Mouse (Mus musculus) hindbrain, embryonic 13.5 days (tissue): ENCODE data around the gene Rtn2. TPM values are rescaled to one million over a fixed set of nuclear protein-coding genes. Genes with fewer than 3 reads are reported as not detected.

ENCODE experiments used
- ATAC-seq: fragments of 200-750 bp; cut with Nextera tagmentation; 2 replicates; pipeline ENCODE4 v1.8.0; 2017; ENCODE audit warnings: moderate TSS enrichment; ENCODE audit not compliant: low FRiP score
- H3K27ac ChIP-seq: fragments of 300-500 bp; sonication (generic); 2 replicates; pipeline ENCODE4 v1.5.1; 2015; ENCODE audit warnings: inconsistent platforms, mild to moderate bottlenecking, moderate library complexity
- H3K27me3 ChIP-seq: fragments of 300-500 bp; sonication (generic); 2 replicates; pipeline ENCODE4 v1.6.1; 2015; ENCODE audit warnings: mild to moderate bottlenecking, inconsistent platforms
- H3K36me3 ChIP-seq: fragments of 300-500 bp; sonication (generic); 2 replicates; pipeline ENCODE4 v1.6.1; 2015; ENCODE audit warnings: mild to moderate bottlenecking, inconsistent platforms
- H3K4me1 ChIP-seq: fragments of 300-500 bp; sonication (generic); replicated peaks from 2 replicates; pipeline ENCODE4 v1.6.1; 2015; ENCODE audit warnings: inconsistent platforms
- H3K4me2 ChIP-seq: fragments of 300-500 bp; sonication (generic); 2 replicates; pipeline ENCODE4 v1.6.1; 2015; ENCODE audit warnings: inconsistent platforms, mild to moderate bottlenecking, moderate library complexity
- H3K4me3 ChIP-seq: fragments of 300-500 bp; sonication (generic); 2 replicates; pipeline ENCODE4 v1.5.1; 2015; ENCODE audit warnings: mild to moderate bottlenecking, inconsistent platforms
- H3K9ac ChIP-seq: fragments of 300-500 bp; sonication (generic); 2 replicates; pipeline ENCODE4 v1.6.1; 2015; ENCODE audit warnings: mild to moderate bottlenecking, inconsistent platforms
- H3K9me3 ChIP-seq: fragments of 300-500 bp; sonication (generic); 2 replicates; pipeline ENCODE4 v1.6.1; 2016; ENCODE audit warnings: inconsistent platforms
- WGBS: fragments of 180-500 bp; shearing (Covaris S2); methylation state at CpG from one replicate; pipeline ENCODE4 v1.1.7; 2015; 5-methylcytosine and 5-hydroxymethylcytosine counted together
- polyA plus RNA-seq: library from polyadenylated mRNA; unstranded; fragments of >200 nt; fragmentation: Nextera tagmentation; extraction: Ambion mirVana; gene quantifications from 2 replicates; pipeline ENCODE4 v1.2.1, GENCODE M21; 2015

Gene Rtn2
- 101 and 104 TPM in 2 replicates for polyA plus RNA-seq

- Histone ChIP-seq H3K27me3 (peaks cover 42% of the 10 kb centered on the region), H3K9me3 (no peaks in the 10 kb centered on the region), H3K36me3 (peaks cover 14% of the 10 kb centered on the region), H3K27ac (peak within 1 kb of the TSS; percentile 96), H3K4me2 (peak within 1 kb of the TSS; percentile 77), H3K4me1 (peaks cover 32% of the 10 kb centered on the region), H3K9ac (peak within 1 kb of the TSS; percentile 99), H3K4me3 (peak within 1 kb of the TSS; percentile 87)
- ATAC-seq = peak; percentile 86
- under 1% methylated on average over 37 of the region's 37 CpGs for WGBS
These were observed at the start of gene Rtn2 for GRCm38 (mm10) chr7:19282385-19282784. Gene Rtn2, plus strand, starts transcription at chr7:19282624.

DNA sequence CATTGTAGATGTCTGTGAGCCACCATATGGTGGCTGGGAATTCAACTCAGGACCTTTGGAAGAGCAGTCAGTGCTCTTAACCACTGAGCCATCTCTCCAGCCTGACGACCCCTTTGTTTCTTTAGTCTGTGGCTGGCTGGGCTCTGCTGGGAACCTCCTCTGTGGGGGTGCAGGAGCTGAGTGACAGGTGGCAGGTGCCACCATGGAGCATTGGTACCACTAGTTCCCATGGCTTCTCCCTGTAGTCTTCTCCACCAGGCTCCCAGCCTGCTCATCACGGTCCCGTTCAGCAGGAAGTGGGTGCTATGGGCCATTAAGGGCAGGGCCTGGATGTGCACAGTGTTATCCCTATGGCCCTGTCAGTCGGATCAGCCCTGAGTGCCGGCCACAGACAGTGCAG, 47.8 kb upstream of the Rtn2 start:
- H3K9me3 ChIP-seq = no peaks in the 10 kb centered on the region
- 81% methylated on average over 5 of the region's 5 CpGs for WGBS

DNA sequence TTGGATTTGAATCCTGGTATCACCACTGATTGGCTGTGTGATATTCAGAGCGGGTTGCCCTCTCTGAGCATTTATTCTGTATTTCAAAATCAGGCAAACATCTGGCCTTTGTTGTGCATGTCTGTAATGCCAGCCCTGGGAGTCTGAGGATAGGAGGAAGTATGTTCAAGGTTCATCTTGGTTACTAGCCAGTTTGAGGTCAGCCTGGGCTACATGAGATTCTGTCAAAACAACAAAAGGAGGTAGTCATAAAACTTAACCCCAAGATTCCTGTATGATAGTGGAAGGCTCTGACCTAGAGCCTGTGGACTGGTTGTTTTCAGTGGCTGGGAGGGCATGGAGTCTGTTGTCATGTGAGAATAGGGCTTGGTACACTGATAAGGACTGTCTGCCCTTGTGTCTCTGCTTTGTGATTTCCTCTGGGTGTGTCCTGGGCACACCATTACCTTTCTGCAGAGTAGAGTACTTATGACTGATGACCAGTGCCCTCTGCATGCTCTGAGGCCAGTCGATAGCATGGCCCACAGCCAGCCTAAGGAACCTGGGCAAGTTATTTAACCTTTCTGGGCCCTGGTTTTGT, 47.2 kb upstream of the Rtn2 start:
- ATAC-seq = no peak
- peaks cover 14% of the 10 kb centered on the region for H3K36me3 ChIP-seq
- H3K27me3 ChIP-seq = no peaks in the 10 kb centered on the region
- H3K9me3 ChIP-seq = no peaks in the 10 kb centered on the region
- H3K4me2 ChIP-seq = no peak overlapping the region
- 0 out of 2 replicates have a peak overlapping the region, but pooled peaks have one; percentile 24 for H3K9ac ChIP-seq
- no peak overlapping the region for H3K4me3 ChIP-seq
- peaks cover 23% of the 10 kb centered on the region for H3K4me1 ChIP-seq
- 87% methylated on average over 2 of the region's 2 CpGs for WGBS
- no peak overlapping the region; the same call in 1 of the 2 replicates for H3K27ac ChIP-seq

More for the DNA sequence above, 47.8 kb upstream of the Rtn2 start:
- H3K4me1 ChIP-seq = peaks cover 25% of the 10 kb centered on the region
- H3K4me3 ChIP-seq = no peak overlapping the region
- H3K27ac ChIP-seq = no peak overlapping the region
- H3K9ac ChIP-seq = no peak overlapping the region
- no peak for ATAC-seq
- no peak overlapping the region for H3K4me2 ChIP-seq
- H3K27me3 ChIP-seq = no peaks in the 10 kb centered on the region
- peaks cover 14% of the 10 kb centered on the region for H3K36me3 ChIP-seq

- ATAC-seq = no peak
- Histone ChIP-seq H3K4me1 (peaks cover 18% of the 10 kb centered on the region), H3K4me2 (no peak overlapping the region), H3K27me3 (no peaks in the 10 kb centered on the region), H3K4me3 (no peak overlapping the region), H3K9me3 (no peaks in the 10 kb centered on the region), H3K36me3 (peaks cover 9% of the 10 kb centered on the region), H3K27ac (no peak overlapping the region; the same call in 1 of the 2 replicates), H3K9ac (peak overlapping the region; percentile 43; the same call in 1 of the 2 replicates)
- 81% methylated on average over 2 of the region's 2 CpGs for WGBS
These were observed 46.0 kb upstream of the Rtn2 start for GRCm38 (mm10) chr7:19236411-19236810.

DNA sequence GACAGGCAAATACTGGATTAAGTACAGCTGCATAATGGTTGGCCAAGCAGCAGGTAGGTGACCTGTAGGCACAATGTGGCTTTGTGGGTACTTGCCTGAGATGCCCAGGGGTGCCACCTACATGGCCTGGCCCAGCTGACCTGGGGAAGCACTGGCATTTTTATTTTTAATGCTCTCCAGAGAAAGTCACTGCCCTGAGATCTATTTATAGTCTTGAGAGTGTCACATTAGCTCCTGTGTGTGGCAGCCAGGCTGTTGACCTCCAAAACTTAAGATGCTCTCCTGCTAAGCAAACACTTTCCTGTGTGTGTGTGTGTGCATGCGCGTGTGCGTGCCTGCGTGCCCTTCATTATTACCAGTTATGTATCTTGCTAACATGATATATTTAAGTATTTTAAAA, 44.1 kb upstream of the Rtn2 start:
- no peak for ATAC-seq

GRCm38 (mm10) chr7:19239423-19239822, 43.0 kb upstream of the Rtn2 start:
- H3K36me3 ChIP-seq = no peaks in the 10 kb centered on the region; the same call in 1 of the 2 replicates
- 0% methylated on average over 1 of the region's 1 CpGs for WGBS
- ATAC-seq = peak; percentile 91
- H3K27ac ChIP-seq = peak overlapping the region; percentile 70
- H3K9me3 ChIP-seq = no peaks in the 10 kb centered on the region
- no peak overlapping the region for H3K4me2 ChIP-seq
- H3K9ac ChIP-seq = no peak overlapping the region
- no peak overlapping the region for H3K4me3 ChIP-seq
- no peaks in the 10 kb centered on the region for H3K27me3 ChIP-seq
- peaks cover 19% of the 10 kb centered on the region for H3K4me1 ChIP-seq

More for the DNA sequence above, 44.1 kb upstream of the Rtn2 start:
- H3K27ac ChIP-seq = no peak overlapping the region
- H3K27me3 ChIP-seq = no peaks in the 10 kb centered on the region
- H3K4me1 ChIP-seq = peaks cover 14% of the 10 kb centered on the region
- no peaks in the 10 kb centered on the region; the same call in 1 of the 2 replicates for H3K36me3 ChIP-seq
- no peaks in the 10 kb centered on the region for H3K9me3 ChIP-seq
- 96% methylated on average over 4 of the region's 4 CpGs for WGBS
- no peak overlapping the region for H3K4me3 ChIP-seq
- no peak overlapping the region for H3K4me2 ChIP-seq
- H3K9ac ChIP-seq = no peak overlapping the region

- 48% methylated on average over 4 of the region's 4 CpGs for WGBS
- Histone ChIP-seq H3K9ac (no peak overlapping the region), H3K27ac (peak overlapping the region; percentile 15; the same call in 1 of the 2 replicates), H3K4me3 (no peak overlapping the region), H3K4me1 (peaks cover 19% of the 10 kb centered on the region), H3K4me2 (no peak overlapping the region), H3K9me3 (no peaks in the 10 kb centered on the region), H3K36me3 (peaks cover 4% of the 10 kb centered on the region), H3K27me3 (no peaks in the 10 kb centered on the region)
- no peak for ATAC-seq
These were observed 42.4 kb upstream of the Rtn2 start for GRCm38 (mm10) chr7:19239986-19240385.

- WGBS = 95% methylated on average over 8 of the region's 8 CpGs
- H3K27ac ChIP-seq = no peak overlapping the region
- no peak overlapping the region for H3K4me2 ChIP-seq
- H3K4me3 ChIP-seq = no peak overlapping the region
- H3K9me3 ChIP-seq = no peaks in the 10 kb centered on the region
- no peaks in the 10 kb centered on the region for H3K27me3 ChIP-seq
- H3K4me1 ChIP-seq = peaks cover 19% of the 10 kb centered on the region
- H3K36me3 ChIP-seq = peaks cover 14% of the 10 kb centered on the region
- ATAC-seq = no peak
- H3K9ac ChIP-seq = 0 out of 2 replicates have a peak overlapping the region, but pooled peaks have one; percentile 29
These were observed 41.4 kb upstream of the Rtn2 start for GRCm38 (mm10) chr7:19240905-19241463.

- no peaks in the 10 kb centered on the region for H3K9me3 ChIP-seq
- no peak overlapping the region for H3K9ac ChIP-seq
- peaks cover 13% of the 10 kb centered on the region for H3K4me1 ChIP-seq
- WGBS = 95% methylated on average over 1 of the region's 1 CpGs
- no peak overlapping the region for H3K4me3 ChIP-seq
- H3K27ac ChIP-seq = no peak overlapping the region
- no peak for ATAC-seq
- no peak overlapping the region for H3K4me2 ChIP-seq
- no peaks in the 10 kb centered on the region for H3K27me3 ChIP-seq
- H3K36me3 ChIP-seq = peaks cover 23% of the 10 kb centered on the region
These were observed 40.4 kb upstream of the Rtn2 start for GRCm38 (mm10) chr7:19242005-19242404.

DNA sequence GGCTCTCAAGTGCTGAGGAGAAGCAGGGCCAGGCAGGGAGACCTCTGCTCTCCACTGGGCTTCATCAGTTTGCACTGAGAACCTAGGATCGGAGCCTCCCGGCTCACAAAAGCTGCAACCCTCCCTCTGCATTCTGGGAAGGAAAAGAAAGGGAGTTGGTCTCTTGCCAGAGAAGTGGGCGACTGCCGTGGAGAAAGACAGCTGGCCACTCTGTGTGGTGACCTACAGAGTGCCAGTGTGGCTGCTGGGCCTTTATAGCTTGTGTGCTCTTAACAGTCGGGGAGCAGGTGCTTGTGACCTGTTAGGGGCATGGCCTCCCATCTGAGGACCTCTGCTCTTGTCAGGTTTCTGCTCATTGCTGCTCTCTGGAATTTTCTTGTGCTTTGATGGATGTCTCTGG, 38.6 kb upstream of the Rtn2 start:
- WGBS = 64% methylated on average over 5 of the region's 5 CpGs
- H3K27ac ChIP-seq = peak overlapping the region; percentile 55; the same call in 1 of the 2 replicates

DNA sequence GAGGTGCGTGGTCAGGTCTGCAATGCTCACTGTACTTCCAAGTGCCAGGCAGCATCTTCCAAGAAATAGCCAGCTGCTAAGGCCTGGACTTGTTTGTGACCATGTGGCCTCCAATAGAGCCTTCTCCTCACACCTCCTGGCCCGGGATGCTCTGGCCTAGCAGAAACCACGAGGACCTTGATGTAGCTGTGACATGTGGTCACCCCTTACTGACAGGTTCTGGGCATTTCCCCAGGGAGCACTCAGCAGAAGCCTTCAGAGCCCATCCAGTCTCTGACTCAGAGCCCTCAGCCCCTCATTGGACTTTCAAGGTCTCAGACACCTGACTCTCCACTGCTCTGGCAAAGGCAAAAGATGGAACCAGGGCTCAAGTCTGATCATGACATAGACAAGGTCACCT, 37.3 kb upstream of the Rtn2 start:
- Histone ChIP-seq H3K9ac (no peak overlapping the region), H3K27me3 (no peaks in the 10 kb centered on the region), H3K4me2 (no peak overlapping the region), H3K4me1 (peaks cover 4% of the 10 kb centered on the region), H3K27ac (no peak overlapping the region), H3K4me3 (no peak overlapping the region), H3K9me3 (no peaks in the 10 kb centered on the region), H3K36me3 (peaks cover 32% of the 10 kb centered on the region)
- 94% methylated on average over 3 of the region's 3 CpGs for WGBS
- no peak for ATAC-seq

More for the DNA sequence above, 38.6 kb upstream of the Rtn2 start:
- peaks cover 32% of the 10 kb centered on the region for H3K36me3 ChIP-seq
- H3K4me3 ChIP-seq = no peak overlapping the region
- no peak overlapping the region for H3K9ac ChIP-seq
- peaks cover 13% of the 10 kb centered on the region for H3K4me1 ChIP-seq
- no peak for ATAC-seq
- H3K9me3 ChIP-seq = no peaks in the 10 kb centered on the region
- H3K27me3 ChIP-seq = no peaks in the 10 kb centered on the region
- no peak overlapping the region for H3K4me2 ChIP-seq

DNA sequence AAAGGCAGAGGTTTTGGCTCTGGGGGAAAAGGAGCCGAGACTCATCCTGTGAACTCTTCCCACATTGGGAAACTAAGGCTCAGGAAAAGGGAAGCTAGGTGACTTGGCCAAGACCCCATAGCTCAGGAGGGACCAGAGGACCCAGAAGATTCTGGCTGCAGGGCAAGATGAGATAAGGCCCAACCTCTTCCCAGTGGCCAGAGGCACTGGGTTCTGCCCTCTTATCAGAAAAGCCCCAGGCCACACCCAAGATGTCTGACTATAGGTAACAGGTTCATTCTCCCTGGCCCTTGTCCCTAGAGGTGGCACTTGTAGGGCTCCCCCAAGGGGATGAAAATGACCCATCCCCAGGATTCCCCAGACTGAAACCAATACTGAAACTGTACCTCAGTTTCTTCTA, 35.6 kb upstream of the Rtn2 start:
- Histone ChIP-seq H3K36me3 (peaks cover 32% of the 10 kb centered on the region), H3K4me2 (no peak overlapping the region), H3K4me1 (peaks cover 4% of the 10 kb centered on the region; the same call in 1 of the 2 replicates), H3K27me3 (no peaks in the 10 kb centered on the region), H3K9ac (no peak overlapping the region), H3K9me3 (no peaks in the 10 kb centered on the region), H3K4me3 (no peak overlapping the region), H3K27ac (no peak overlapping the region)
- 100% methylated on average over 1 of the region's 1 CpGs for WGBS
- ATAC-seq = no peak

DNA sequence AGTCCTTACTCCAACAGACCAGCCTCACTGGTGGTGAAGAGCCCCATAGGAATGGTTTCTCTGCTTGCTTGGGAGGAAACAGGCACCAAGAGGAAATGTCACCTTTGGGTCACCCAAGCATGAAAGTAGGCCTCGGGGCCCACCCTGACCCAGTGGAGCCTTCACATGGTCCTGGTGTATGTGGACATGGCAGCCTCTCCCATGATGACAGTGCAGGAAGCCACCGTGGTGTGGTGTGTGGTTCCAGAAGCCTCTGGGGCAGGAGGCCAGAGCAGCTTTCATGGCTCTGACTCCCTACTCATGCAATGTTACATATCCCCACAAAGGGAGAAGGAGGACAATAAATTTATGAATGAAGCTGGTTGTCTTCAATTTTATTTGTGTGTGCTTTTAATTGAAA, 34.9 kb upstream of the Rtn2 start:
- Histone ChIP-seq H3K4me2 (no peak overlapping the region), H3K27ac (no peak overlapping the region), H3K4me1 (peaks cover 4% of the 10 kb centered on the region; the same call in 1 of the 2 replicates), H3K9ac (no peak overlapping the region), H3K36me3 (peaks cover 32% of the 10 kb centered on the region), H3K4me3 (no peak overlapping the region), H3K27me3 (no peaks in the 10 kb centered on the region), H3K9me3 (no peaks in the 10 kb centered on the region)
- no peak for ATAC-seq
- WGBS = 97% methylated on average over 2 of the region's 2 CpGs
